Mouse (Mus musculus) embryonic facial prominence, embryonic 11.5 days (tissue): ENCODE data around the gene Myof. TPM values are rescaled to one million over a fixed set of nuclear protein-coding genes. Genes with fewer than 3 reads are reported as not detected.

Experiments
- ATAC-seq: fragments of 200-750 bp; cut with Nextera tagmentation; replicated peaks from 2 replicates; pipeline ENCODE4 v1.8.0; 2017; ENCODE audit warnings: low read depth; ENCODE audit not compliant: insufficient number of reproducible peaks, low FRiP score, low TSS enrichment
- DNase-seq: peaks from one replicate; pipeline ENCODE4 v3.0.0-alpha.2; 2015; ENCODE audit warnings: low spot score
- H3K27ac ChIP-seq: fragments of 300-500 bp; sonication (generic); replicated peaks from 2 replicates; pipeline ENCODE4 v1.5.1; 2014; ENCODE audit warnings: mild to moderate bottlenecking, low read depth, low read length, control low read depth
- H3K27me3 ChIP-seq: fragments of 300-500 bp; sonication (generic); 2 replicates; pipeline ENCODE4 v1.6.1; 2014; ENCODE audit warnings: mild to moderate bottlenecking, low read length, moderate library complexity, mixed read lengths; ENCODE audit not compliant: control insufficient read depth, insufficient read depth
- H3K36me3 ChIP-seq: fragments of 300-500 bp; sonication (generic); replicated peaks from 2 replicates; pipeline ENCODE4 v1.6.1; 2014; ENCODE audit warnings: low read depth, mild to moderate bottlenecking, low read length, moderate library complexity, mixed read lengths; ENCODE audit not compliant: control insufficient read depth, insufficient read depth
- H3K4me1 ChIP-seq: fragments of 300-500 bp; sonication (generic); 2 replicates; pipeline ENCODE4 v1.6.1; 2014; ENCODE audit warnings: low read length, mixed read lengths; ENCODE audit not compliant: control insufficient read depth, insufficient read depth
- H3K4me2 ChIP-seq: fragments of 300-500 bp; sonication (generic); 2 replicates; pipeline ENCODE4 v1.6.1; 2014; ENCODE audit warnings: low read depth, mild to moderate bottlenecking, control low read depth, low read length, moderate library complexity
- H3K4me3 ChIP-seq: fragments of 300-500 bp; sonication (generic); 2 replicates; pipeline ENCODE4 v1.5.1; 2014; ENCODE audit warnings: low read depth, low read length, control low read depth
- H3K9ac ChIP-seq: fragments of 300-500 bp; sonication (generic); replicated peaks from 2 replicates; pipeline ENCODE4 v1.6.1; 2014; ENCODE audit warnings: mild to moderate bottlenecking, control low read depth, low read length
- H3K9me3 ChIP-seq: fragments of 300-500 bp; sonication (generic); replicated peaks from 2 replicates; pipeline ENCODE4 v1.6.1; 2016; ENCODE audit warnings: mild to moderate bottlenecking, low read length, inconsistent platforms, mixed read lengths; ENCODE audit not compliant: control insufficient read depth
- WGBS: fragments of 180-500 bp; shearing (Covaris S2); extraction: QIAGEN DNeasy Blood & Tissue Kit; methylation state at CpG from one replicate; pipeline ENCODE4 v1.1.7; 2014; 5-methylcytosine and 5-hydroxymethylcytosine counted together
- polyA plus RNA-seq: library from polyadenylated mRNA; unstranded; fragments of >200 nt; fragmentation: Nextera tagmentation; extraction: Ambion mirVana; gene quantifications from 2 replicates; pipeline ENCODE4 v1.2.1, GENCODE M21; 2014

Gene Myof
- polyA plus RNA-seq, 1 experiment from 2014 or later: 8.0 TPM

DNA sequence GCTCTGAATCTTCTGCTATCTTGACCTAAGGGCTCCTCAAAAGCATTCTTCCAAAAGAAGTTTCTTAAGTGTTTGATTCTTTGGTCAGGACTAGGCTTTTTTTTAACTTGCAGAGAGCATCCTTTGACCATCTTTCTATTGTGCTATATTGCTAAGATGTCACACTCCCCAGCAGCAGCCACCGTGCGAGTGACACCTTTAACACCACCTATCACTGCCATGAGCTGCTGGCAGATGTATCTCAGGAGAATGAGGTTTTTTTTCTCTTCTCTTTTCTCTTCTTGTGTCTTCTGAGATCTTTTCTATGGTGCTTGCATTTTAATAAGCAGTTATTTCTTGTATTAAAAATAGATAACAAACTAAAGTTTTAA is 51.2 kb downstream of the Myof start:
- Histone ChIP-seq H3K27me3 (no peaks in the 10 kb centered on the region), H3K4me2 (no peak overlapping the region), H3K9ac (no peak overlapping the region), H3K9me3 (no peaks in the 10 kb centered on the region), H3K27ac (no peak overlapping the region), H3K36me3 (no peaks in the 10 kb centered on the region), H3K4me3 (no peak overlapping the region), H3K4me1 (no peaks in the 10 kb centered on the region)
- WGBS: 72% methylated on average over 2 of the region's 2 CpGs
- DNase-seq: no peak
- ATAC-seq: no peak

DNA sequence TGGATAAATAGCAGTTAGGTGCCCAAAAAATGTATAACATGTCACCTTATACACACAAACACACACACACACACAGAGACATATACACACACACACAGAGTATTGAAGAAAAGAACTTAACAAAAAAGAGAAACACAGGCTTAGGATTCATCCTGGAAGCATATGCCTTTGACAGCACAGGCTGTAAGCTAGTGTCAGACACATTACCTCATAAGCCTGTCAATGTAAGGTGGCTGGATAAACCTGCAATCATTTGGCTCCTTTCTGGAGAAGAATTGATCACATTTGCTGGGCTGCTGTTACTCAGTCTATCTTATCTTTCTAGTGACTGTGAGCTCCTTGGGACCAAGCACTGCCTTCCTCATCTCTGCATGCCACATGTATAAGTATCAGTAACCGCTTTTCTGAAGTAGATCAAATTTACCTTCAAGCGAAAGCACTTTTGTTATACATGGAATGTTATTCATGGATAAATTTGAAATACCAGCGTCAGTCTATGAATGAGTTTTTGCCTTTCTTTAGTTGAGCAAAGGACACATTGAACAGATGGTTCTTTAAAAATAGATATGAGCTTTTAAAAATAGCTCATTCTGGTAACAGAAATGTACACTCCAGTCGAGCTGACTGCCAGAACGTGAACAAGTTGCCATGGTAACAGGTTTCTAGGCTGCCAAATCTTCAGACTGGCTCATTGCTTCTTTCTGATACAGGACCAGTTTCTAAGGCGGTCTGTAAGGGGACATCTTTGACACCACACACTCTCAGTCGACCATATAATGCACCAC is 51.8 kb downstream of the Myof start:
- Histone ChIP-seq H3K9me3 (no peaks in the 10 kb centered on the region), H3K4me3 (no peak overlapping the region), H3K9ac (no peak overlapping the region), H3K27ac (no peak overlapping the region), H3K4me2 (no peak overlapping the region), H3K27me3 (no peaks in the 10 kb centered on the region), H3K4me1 (no peaks in the 10 kb centered on the region), H3K36me3 (no peaks in the 10 kb centered on the region)
- DNase-seq (peak; percentile 33), ATAC-seq (no peak)
- 55% methylated on average over 7 of the region's 7 CpGs for WGBS

DNA sequence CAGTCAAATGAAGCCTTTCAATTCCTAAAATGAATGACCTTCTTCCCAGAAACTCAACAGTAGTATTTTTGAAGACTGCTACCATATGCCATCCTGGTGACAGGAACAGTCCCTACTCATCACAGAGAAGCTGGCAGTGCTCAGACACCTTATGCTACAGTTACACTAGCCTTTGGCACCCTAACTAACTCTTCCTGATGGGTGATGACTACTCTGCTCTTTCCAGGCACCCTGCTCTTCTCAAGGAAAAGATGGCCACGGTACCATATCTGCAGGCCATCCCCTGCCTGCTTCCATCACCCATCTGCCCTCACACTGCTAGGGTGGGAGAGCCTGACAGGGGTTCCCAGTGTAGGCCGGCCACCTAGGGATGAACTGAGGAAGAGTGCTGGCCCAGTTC is 53.4 kb downstream of the Myof start:
- H3K27me3 ChIP-seq: no peaks in the 10 kb centered on the region
- no peaks in the 10 kb centered on the region for H3K36me3 ChIP-seq
- H3K4me3 ChIP-seq: no peak overlapping the region
- H3K4me1 ChIP-seq: no peaks in the 10 kb centered on the region
- 88% methylated on average over 2 of the region's 2 CpGs for WGBS
- no peak overlapping the region for H3K9ac ChIP-seq
- no peak overlapping the region for H3K27ac ChIP-seq
- no peaks in the 10 kb centered on the region for H3K9me3 ChIP-seq
- no peak overlapping the region for H3K4me2 ChIP-seq
- ATAC-seq (no peak), DNase-seq (no peak)

DNA sequence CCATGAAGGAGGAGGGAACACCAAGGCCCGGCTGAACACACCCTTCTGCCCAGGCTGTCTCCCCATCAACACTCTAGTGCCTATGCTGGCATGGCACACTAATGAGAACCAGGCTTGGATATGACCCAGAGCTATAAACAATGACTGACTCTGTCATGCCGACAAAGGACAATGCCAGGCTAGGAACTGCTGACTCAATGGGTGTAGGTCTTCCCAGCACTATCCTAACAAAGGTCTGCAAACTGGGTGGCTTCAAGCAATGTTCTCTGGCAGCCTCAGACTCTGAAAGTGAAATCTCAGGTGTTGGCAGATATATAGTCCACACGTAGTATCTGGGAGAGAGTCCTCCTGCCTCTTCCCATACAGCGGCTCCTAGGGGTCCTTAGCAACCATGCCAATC is 55.2 kb downstream of the Myof start:
- Histone ChIP-seq H3K27me3 (no peaks in the 10 kb centered on the region), H3K36me3 (no peaks in the 10 kb centered on the region), H3K9me3 (no peaks in the 10 kb centered on the region), H3K27ac (no peak overlapping the region), H3K4me2 (no peak overlapping the region), H3K4me1 (no peaks in the 10 kb centered on the region), H3K9ac (no peak overlapping the region), H3K4me3 (no peak overlapping the region)
- DNase-seq: no peak
- WGBS: 90% methylated on average over 4 of the region's 4 CpGs
- ATAC-seq: no peak

DNA sequence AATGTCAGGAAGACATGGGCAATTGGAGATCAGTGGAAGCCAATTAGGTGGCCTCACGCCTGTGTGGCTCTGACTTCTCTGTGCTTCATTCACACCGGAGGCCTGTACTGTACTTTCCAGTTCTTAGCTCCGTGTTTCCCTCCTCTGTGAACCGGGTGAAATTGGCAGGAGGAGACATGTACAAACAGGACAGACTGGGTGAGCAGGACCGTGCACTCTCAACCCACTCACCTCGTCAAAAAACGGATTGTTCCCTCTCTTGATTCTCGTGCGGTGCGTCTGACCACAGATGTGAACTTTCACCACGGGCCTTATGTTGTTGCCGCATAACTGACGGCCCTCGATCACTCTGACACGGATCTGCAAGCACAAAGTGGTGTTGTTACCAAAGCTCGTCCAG is 57.6 kb downstream of the Myof start:
- 87% methylated on average over 16 of the region's 16 CpGs for WGBS
- H3K4me1 ChIP-seq: no peaks in the 10 kb centered on the region
- no peak overlapping the region for H3K9ac ChIP-seq
- no peak overlapping the region for H3K4me2 ChIP-seq
- ATAC-seq (no peak), DNase-seq (no peak)
- no peaks in the 10 kb centered on the region for H3K36me3 ChIP-seq
- no peak overlapping the region for H3K27ac ChIP-seq
- no peak overlapping the region for H3K4me3 ChIP-seq
- no peaks in the 10 kb centered on the region for H3K27me3 ChIP-seq
- H3K9me3 ChIP-seq: no peaks in the 10 kb centered on the region

DNA sequence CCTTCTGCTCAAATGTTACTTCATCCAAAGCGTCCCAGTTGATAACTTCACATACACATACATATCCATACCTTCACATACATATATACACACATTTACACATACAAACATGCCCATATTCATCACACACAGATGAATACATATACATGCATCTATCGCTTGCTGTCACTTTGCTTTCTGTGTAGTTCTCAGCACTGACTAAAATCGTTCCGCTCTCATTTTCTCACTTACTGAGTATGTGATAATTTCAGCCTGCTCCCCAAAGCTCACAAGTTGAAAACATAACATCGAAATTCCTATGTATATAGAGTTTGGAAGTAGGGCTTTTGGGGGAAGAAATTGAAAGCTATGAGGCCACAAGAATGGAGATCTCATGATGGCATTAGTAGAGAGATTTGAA is 67.4 kb downstream of the Myof start:
- no peak overlapping the region for H3K27ac ChIP-seq
- no peak overlapping the region for H3K4me2 ChIP-seq
- DNase-seq: no peak
- H3K27me3 ChIP-seq: no peaks in the 10 kb centered on the region
- no peaks in the 10 kb centered on the region for H3K36me3 ChIP-seq
- H3K4me3 ChIP-seq: no peak overlapping the region
- no peaks in the 10 kb centered on the region for H3K4me1 ChIP-seq
- ATAC-seq: no peak
- H3K9me3 ChIP-seq: no peaks in the 10 kb centered on the region
- WGBS: 92% methylated on average over 5 of the region's 5 CpGs
- no peak overlapping the region for H3K9ac ChIP-seq

DNA sequence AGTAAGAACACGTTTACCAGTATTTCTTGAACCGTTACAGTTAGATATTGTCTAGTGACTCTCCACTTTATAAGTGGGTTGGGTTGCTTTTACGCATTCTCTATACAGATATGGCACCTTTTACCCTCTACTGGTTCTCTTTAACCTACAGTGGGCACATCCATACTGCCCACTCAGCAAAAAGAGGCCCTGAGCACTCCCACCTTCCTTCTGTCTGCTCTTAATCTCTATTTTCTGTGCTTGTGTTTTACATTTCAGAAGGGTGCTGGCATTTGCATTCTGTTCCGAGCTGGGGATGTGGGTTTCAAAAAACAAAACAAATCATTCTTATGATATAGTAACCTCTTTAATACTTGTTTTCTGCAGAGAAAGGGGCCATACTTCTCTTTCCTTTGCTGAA is 72.8 kb downstream of the Myof start:
- no peaks in the 10 kb centered on the region for H3K4me1 ChIP-seq
- WGBS: 88% methylated on average over 4 of the region's 4 CpGs
- H3K4me2 ChIP-seq: no peak overlapping the region
- ATAC-seq (no peak), DNase-seq (no peak)
- no peaks in the 10 kb centered on the region for H3K36me3 ChIP-seq
- no peaks in the 10 kb centered on the region for H3K27me3 ChIP-seq
- no peak overlapping the region for H3K9ac ChIP-seq
- H3K9me3 ChIP-seq: no peaks in the 10 kb centered on the region
- no peak overlapping the region for H3K27ac ChIP-seq
- H3K4me3 ChIP-seq: no peak overlapping the region

DNA sequence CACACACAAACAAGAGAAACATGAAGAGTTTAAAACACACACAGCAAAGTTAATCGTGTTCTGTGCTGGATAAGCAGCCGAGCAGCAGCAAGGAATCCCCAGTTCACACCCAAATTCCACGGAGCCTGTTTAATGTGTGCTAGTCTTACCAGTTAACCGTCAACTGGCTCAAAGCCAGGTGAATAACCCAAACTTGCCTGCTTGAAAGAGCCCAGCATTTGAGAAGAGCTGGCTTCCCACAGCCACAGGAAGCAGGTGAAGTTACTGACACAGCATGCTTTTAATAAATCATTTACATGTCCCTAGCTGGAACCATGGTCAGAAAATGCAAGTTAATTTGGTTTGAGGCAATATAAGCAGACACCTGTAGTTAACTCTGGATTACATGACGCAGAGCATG is 73.4 kb downstream of the Myof start:
- Histone ChIP-seq H3K4me3 (no peak overlapping the region), H3K4me1 (no peaks in the 10 kb centered on the region), H3K27me3 (no peaks in the 10 kb centered on the region), H3K27ac (no peak overlapping the region), H3K9ac (no peak overlapping the region), H3K36me3 (no peaks in the 10 kb centered on the region), H3K4me2 (no peak overlapping the region), H3K9me3 (no peaks in the 10 kb centered on the region)
- ATAC-seq (no peak), DNase-seq (no peak)
- 78% methylated on average over 5 of the region's 5 CpGs for WGBS
